Mouse (Mus musculus) heart, postnatal 14 days (tissue): ENCODE results near the gene Klf3. TPM values are rescaled to one million over a fixed set of nuclear protein-coding genes. Genes with fewer than 3 reads are reported as not detected.

Experiments used
- DNase-seq, 2 experiments: peaks; one replicate each; pipeline ENCODE4 v3.0.0; 2021 to 2022
- intact Hi-C: fragments of 180-260 bp; cut with DNase I; formaldehyde crosslinking; loops from one replicate; pipeline ENCODE4 v1.15.1; 2025
- total RNA-seq, 2 experiments: library from RNA; stranded (reverse); gene quantifications; 2 replicates each; pipeline ENCODE4 v1.2.3; 2021

The Klf3 gene
- total RNA-seq, 2 experiments from 2014 or later: 61.8 to 77.4 TPM

GRCm38 (mm10) chr5:64827151-64827550 is 24.0 kb downstream of the Klf3 start:
- intact Hi-C loops: no loop called here
- no peak for DNase-seq

GRCm38 (mm10) chr5:64828314-64828713 is 25.1 kb downstream of the Klf3 start:
- intact Hi-C loops: no loop called here
- no peak for DNase-seq

- intact Hi-C loops: no loop called here
- no peak for DNase-seq
Measured at GRCm38 (mm10) chr5:64829606-64830005, 26.4 kb downstream of the Klf3 start.

GRCm38 (mm10) chr5:64830773-64831172 is 27.6 kb downstream of the Klf3 start:
- DNase-seq: no peak
- intact Hi-C loops: no loop called here

GRCm38 (mm10) chr5:64833410-64833809 is 30.2 kb downstream of the Klf3 start:
- no peak for DNase-seq
- intact Hi-C loops: no loop called here

- intact Hi-C loops: no loop called here
- no peak for DNase-seq
Measured at GRCm38 (mm10) chr5:64834213-64834612, 31.0 kb downstream of the Klf3 start.

GRCm38 (mm10) chr5:64835295-64835694 is 32.1 kb downstream of the Klf3 start:
- DNase-seq: no peak
- intact Hi-C loops: no loop called here

GRCm38 (mm10) chr5:64839016-64839599 is 35.9 kb downstream of the Klf3 start:
- DNase-seq: no peak
- intact Hi-C loops: no loop called here

GRCm38 (mm10) chr5:64840087-64840486 is 36.9 kb downstream of the Klf3 start:
- DNase-seq: peak; percentile 43 to 70
- intact Hi-C loops: no loop called here

GRCm38 (mm10) chr5:64844622-64845021 is 41.4 kb downstream of the Klf3 start:
- DNase-seq: no peak
- intact Hi-C loops: no loop called here

GRCm38 (mm10) chr5:64847305-64847704 is 44.1 kb downstream of the Klf3 start:
- DNase-seq: no peak

GRCm38 (mm10) chr5:64849892-64850291 is 46.7 kb downstream of the Klf3 start:
- no peak for DNase-seq
- intact Hi-C loops: no loop called here

More at GRCm38 (mm10) chr5:64847305-64847704, 44.1 kb downstream of the Klf3 start:
- intact Hi-C loops: no loop called here

GRCm38 (mm10) chr5:64852656-64853398 is 49.6 kb downstream of the Klf3 start:
- no peak for DNase-seq
- intact Hi-C loops: no loop called here

GRCm38 (mm10) chr5:64853421-64853820 is 50.2 kb downstream of the Klf3 start:
- intact Hi-C loops: no loop called here
- no peak for DNase-seq

- intact Hi-C loops: no loop called here
- DNase-seq: no peak
Measured at GRCm38 (mm10) chr5:64855199-64855598, 52.0 kb downstream of the Klf3 start.

GRCm38 (mm10) chr5:64860900-64861470 is 57.8 kb downstream of the Klf3 start:
- DNase-seq: peak in 1 of 2 experiments; percentile 34
- intact Hi-C loops: loop anchor here (5.0 kb wide), 1 partner anchor 279 kb away; no protein-coding TSS in a partner anchor

- intact Hi-C loops: loop anchor here (5.0 kb wide), 1 partner anchor 279 kb away; no protein-coding TSS in a partner anchor
- peak; percentile 40 to 50 for DNase-seq
Measured at GRCm38 (mm10) chr5:64861471-64862199, 58.4 kb downstream of the Klf3 start.

- intact Hi-C loops: loop anchor here (5.0 kb wide), 1 partner anchor 280 kb away; no protein-coding TSS in a partner anchor
- DNase-seq: peak in 1 of 2 experiments; percentile 55
Measured at GRCm38 (mm10) chr5:64862269-64862668, 59.1 kb downstream of the Klf3 start.

GRCm38 (mm10) chr5:64864699-64865108 is 61.5 kb downstream of the Klf3 start:
- intact Hi-C loops: loop anchor here (5.0 kb wide), 1 partner anchor 282 kb away; no protein-coding TSS in a partner anchor
- DNase-seq: peak in 1 of 2 experiments; percentile 28

GRCm38 (mm10) chr5:64865219-64865964 is 62.2 kb downstream of the Klf3 start:
- intact Hi-C loops: no loop called here
- no peak for DNase-seq
